Mouse (Mus musculus): ENCODE data around the gene Scn8a. TPM values are rescaled to one million over a fixed set of nuclear protein-coding genes. Genes with fewer than 3 reads are reported as not detected.

Scn8a gene
- polyA plus RNA-seq, 1 experiment from 2014 or later = 0.59 TPM

- Histone ChIP-seq H3K4me3 (ENCODE audit: low read depth, low read length) (no peak overlapping the region), H3K9me3 (ENCODE audit: control insufficient read depth) (no peaks in the 10 kb centered on the region), H3K36me3 (ENCODE audit: control insufficient read depth, insufficient read depth) (no peaks in the 10 kb centered on the region), H3K4me1 (replicated peaks; ENCODE audit: control insufficient read depth, insufficient read depth, low read length) (no peaks in the 10 kb centered on the region), H3K9ac (ENCODE audit: low read depth, low read length) (no peak overlapping the region), H3K27ac (ENCODE audit: low read depth, low read length) (no peak overlapping the region), H3K4me2 (replicated peaks; ENCODE audit: low read depth) (no peak overlapping the region), H3K27me3 (replicated peaks; ENCODE audit: control insufficient read depth, insufficient read depth, low read length) (peaks cover 15% of the 10 kb centered on the region)
- 59% methylated on average over 9 of the region's 9 CpGs for WGBS
- ATAC-seq = no peak
- no peak for TF ChIP-seq CTCF (IDR thresholded peaks at IDR 0.05; ENCODE audit: low read depth)
Observed at GRCm38 (mm10) chr15:101059570-101060279, 190.1 kb downstream of the Scn8a start.

- 76% methylated on average over 11 of the region's 11 CpGs for WGBS
- TF ChIP-seq CTCF (IDR thresholded peaks at IDR 0.05; ENCODE audit: low read depth) = no peak
- ATAC-seq = no peak
- Histone ChIP-seq H3K4me1 (replicated peaks; ENCODE audit: control insufficient read depth, insufficient read depth, low read length) (no peaks in the 10 kb centered on the region), H3K36me3 (ENCODE audit: control insufficient read depth, insufficient read depth) (no peaks in the 10 kb centered on the region), H3K27ac (ENCODE audit: low read depth, low read length) (no peak overlapping the region), H3K27me3 (replicated peaks; ENCODE audit: control insufficient read depth, insufficient read depth, low read length) (peaks cover 10% of the 10 kb centered on the region; the same call in 1 of the 2 replicates), H3K4me3 (ENCODE audit: low read depth, low read length) (no peak overlapping the region), H3K9ac (ENCODE audit: low read depth, low read length) (no peak overlapping the region), H3K4me2 (replicated peaks; ENCODE audit: low read depth) (no peak overlapping the region), H3K9me3 (ENCODE audit: control insufficient read depth) (no peaks in the 10 kb centered on the region)
Observed at GRCm38 (mm10) chr15:101060280-101060852, 190.7 kb downstream of the Scn8a start.

- no peaks in the 10 kb centered on the region for H3K27me3 ChIP-seq (replicated peaks; ENCODE audit: control insufficient read depth, insufficient read depth, low read length)
- H3K4me1 ChIP-seq (replicated peaks; ENCODE audit: control insufficient read depth, insufficient read depth, low read length) = 0 out of 2 replicates have a peak, but pooled peaks cover 5% of the 10 kb centered on the region
- no peak overlapping the region for H3K9ac ChIP-seq (ENCODE audit: low read depth, low read length)
- H3K36me3 ChIP-seq (ENCODE audit: control insufficient read depth, insufficient read depth) = no peaks in the 10 kb centered on the region
- no peak overlapping the region for H3K4me3 ChIP-seq (ENCODE audit: low read depth, low read length)
- no peak for TF ChIP-seq CTCF (IDR thresholded peaks at IDR 0.05; ENCODE audit: low read depth)
- no peaks in the 10 kb centered on the region for H3K9me3 ChIP-seq (ENCODE audit: control insufficient read depth)
- H3K4me2 ChIP-seq (replicated peaks; ENCODE audit: low read depth) = no peak overlapping the region
- WGBS = 57% methylated on average over 6 of the region's 6 CpGs
- ATAC-seq = no peak
- H3K27ac ChIP-seq (ENCODE audit: low read depth, low read length) = no peak overlapping the region
Observed at GRCm38 (mm10) chr15:101065069-101065468, 195.4 kb downstream of the Scn8a start.

GRCm38 (mm10) chr15:101066364-101066847, 196.7 kb downstream of the Scn8a start:
- no peak overlapping the region for H3K4me3 ChIP-seq (ENCODE audit: low read depth, low read length)
- ATAC-seq = no peak
- H3K4me1 ChIP-seq (replicated peaks; ENCODE audit: control insufficient read depth, insufficient read depth, low read length) = 0 out of 2 replicates have a peak, but pooled peaks cover 10% of the 10 kb centered on the region
- H3K36me3 ChIP-seq (ENCODE audit: control insufficient read depth, insufficient read depth) = no peaks in the 10 kb centered on the region
- no peak overlapping the region for H3K9ac ChIP-seq (ENCODE audit: low read depth, low read length)
- H3K27ac ChIP-seq (ENCODE audit: low read depth, low read length) = no peak overlapping the region
- H3K9me3 ChIP-seq (ENCODE audit: control insufficient read depth) = no peaks in the 10 kb centered on the region
- H3K27me3 ChIP-seq (replicated peaks; ENCODE audit: control insufficient read depth, insufficient read depth, low read length) = no peaks in the 10 kb centered on the region
- TF ChIP-seq CTCF (IDR thresholded peaks at IDR 0.05; ENCODE audit: low read depth) = no peak
- H3K4me2 ChIP-seq (replicated peaks; ENCODE audit: low read depth) = no peak overlapping the region
- WGBS = 47% methylated on average over 6 of the region's 6 CpGs

GRCm38 (mm10) chr15:101066920-101067696, 197.4 kb downstream of the Scn8a start:
- H3K4me3 ChIP-seq (ENCODE audit: low read depth, low read length) = no peak overlapping the region
- no peak overlapping the region for H3K9ac ChIP-seq (ENCODE audit: low read depth, low read length)
- TF ChIP-seq CTCF (IDR thresholded peaks at IDR 0.05; ENCODE audit: low read depth) = no peak
- H3K9me3 ChIP-seq (ENCODE audit: control insufficient read depth) = no peaks in the 10 kb centered on the region
- no peaks in the 10 kb centered on the region for H3K36me3 ChIP-seq (ENCODE audit: control insufficient read depth, insufficient read depth)
- H3K27ac ChIP-seq (ENCODE audit: low read depth, low read length) = no peak overlapping the region
- no peaks in the 10 kb centered on the region for H3K27me3 ChIP-seq (replicated peaks; ENCODE audit: control insufficient read depth, insufficient read depth, low read length)
- WGBS = 38% methylated on average over 7 of the region's 9 CpGs
- no peak for ATAC-seq
- 0 out of 2 replicates have a peak, but pooled peaks cover 10% of the 10 kb centered on the region for H3K4me1 ChIP-seq (replicated peaks; ENCODE audit: control insufficient read depth, insufficient read depth, low read length)
- no peak overlapping the region for H3K4me2 ChIP-seq (replicated peaks; ENCODE audit: low read depth)

GRCm38 (mm10) chr15:101068029-101068428, 198.4 kb downstream of the Scn8a start:
- no peaks in the 10 kb centered on the region for H3K9me3 ChIP-seq (ENCODE audit: control insufficient read depth)
- 62% methylated on average over 3 of the region's 3 CpGs for WGBS
- no peak overlapping the region for H3K4me3 ChIP-seq (ENCODE audit: low read depth, low read length)
- H3K36me3 ChIP-seq (ENCODE audit: control insufficient read depth, insufficient read depth) = no peaks in the 10 kb centered on the region
- no peak for ATAC-seq
- no peaks in the 10 kb centered on the region for H3K27me3 ChIP-seq (replicated peaks; ENCODE audit: control insufficient read depth, insufficient read depth, low read length)
- no peak overlapping the region for H3K4me2 ChIP-seq (replicated peaks; ENCODE audit: low read depth)
- H3K9ac ChIP-seq (ENCODE audit: low read depth, low read length) = no peak overlapping the region
- 0 out of 2 replicates have a peak, but pooled peaks cover 10% of the 10 kb centered on the region for H3K4me1 ChIP-seq (replicated peaks; ENCODE audit: control insufficient read depth, insufficient read depth, low read length)
- no peak overlapping the region for H3K27ac ChIP-seq (ENCODE audit: low read depth, low read length)
- TF ChIP-seq CTCF (IDR thresholded peaks at IDR 0.05; ENCODE audit: low read depth) = no peak
